Mouse (Mus musculus) limb, embryonic 15.5 days (tissue): ENCODE measurements around the gene Med16. TPM values are rescaled to one million over a fixed set of nuclear protein-coding genes. Genes with fewer than 3 reads are reported as not detected.

Source experiments
- ATAC-seq: fragments of 200-750 bp; cut with Nextera tagmentation; 2 replicates; pipeline ENCODE4 v1.8.0; 2017; ENCODE audit warnings: low read depth, moderate TSS enrichment; ENCODE audit not compliant: insufficient number of reproducible peaks, low FRiP score, low TSS enrichment
- H3K27ac ChIP-seq: fragments of 300-500 bp; sonication (generic); 2 replicates; pipeline ENCODE4 v1.5.1; 2015; ENCODE audit warnings: moderate library complexity, mild to moderate bottlenecking, inconsistent platforms
- H3K27me3 ChIP-seq: fragments of 300-500 bp; sonication (generic); 2 replicates; pipeline ENCODE4 v1.6.1; 2015; ENCODE audit warnings: inconsistent platforms
- H3K36me3 ChIP-seq: fragments of 300-500 bp; sonication (generic); 2 replicates; pipeline ENCODE4 v1.6.1; 2015; ENCODE audit warnings: inconsistent platforms
- H3K4me1 ChIP-seq: fragments of 300-500 bp; sonication (generic); 2 replicates; pipeline ENCODE4 v1.6.1; 2015; ENCODE audit warnings: inconsistent platforms
- H3K4me2 ChIP-seq: fragments of 300-500 bp; sonication (generic); 2 replicates; pipeline ENCODE4 v1.6.1; 2015; ENCODE audit warnings: mild to moderate bottlenecking, inconsistent platforms
- H3K4me3 ChIP-seq: fragments of 300-500 bp; sonication (generic); 2 replicates; pipeline ENCODE4 v1.5.1; 2015; ENCODE audit warnings: mild to moderate bottlenecking, inconsistent platforms
- H3K9ac ChIP-seq: fragments of 300-500 bp; sonication (generic); 2 replicates; pipeline ENCODE4 v1.6.1; 2015; ENCODE audit warnings: inconsistent platforms
- H3K9me3 ChIP-seq: fragments of 300-500 bp; sonication (generic); 2 replicates; pipeline ENCODE4 v1.6.1; 2016; ENCODE audit warnings: inconsistent platforms
- WGBS: fragments of 180-500 bp; shearing (Covaris S2); methylation state at CpG from one replicate; pipeline ENCODE4 v1.1.7; 2015; 5-methylcytosine and 5-hydroxymethylcytosine counted together
- polyA plus RNA-seq: library from polyadenylated mRNA; unstranded; fragments of >200 nt; fragmentation: Nextera tagmentation; extraction: Ambion mirVana; gene quantifications from 2 replicates; pipeline ENCODE4 v1.2.1, GENCODE M21; 2015

Gene Med16
- polyA plus RNA-seq, 1 experiment from 2014 or later: 37.7 TPM

DNA sequence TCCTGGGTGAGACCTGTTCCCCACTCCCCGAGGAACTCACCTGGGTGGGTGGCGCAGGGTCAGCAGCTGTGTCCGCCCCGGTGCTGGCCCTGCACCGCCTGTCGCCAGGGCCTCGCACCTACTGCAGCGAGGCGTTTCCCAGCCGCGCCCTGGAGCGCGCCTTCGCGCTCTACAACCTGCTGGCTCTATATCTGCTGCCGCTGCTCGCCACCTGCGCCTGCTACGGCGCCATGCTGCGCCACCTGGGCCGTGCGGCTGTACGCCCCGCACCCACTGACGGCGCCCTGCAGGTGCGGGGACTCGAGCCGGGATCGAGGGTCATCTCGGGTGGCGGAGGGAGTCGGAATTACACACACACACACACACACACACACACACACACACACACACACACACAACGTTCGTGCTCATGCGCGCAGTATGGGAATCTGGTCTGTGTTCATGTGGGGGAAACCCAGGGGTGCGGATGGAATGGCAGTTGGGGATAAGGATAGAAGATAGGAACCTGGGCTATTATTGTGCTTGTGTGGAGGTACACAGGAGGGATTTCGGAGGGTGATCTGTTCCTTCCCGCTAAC is 12.3 kb upstream of the Med16 start, which contains the start of gene R3hdm4:
Gene R3hdm4 (minus strand): TSS at position 251 of the 578 bp plus-strand sequence.
- peak within 1 kb of the TSS; percentile 29 for H3K4me3 ChIP-seq
- no peak for ATAC-seq
- H3K9me3 ChIP-seq: no peaks in the 10 kb centered on the region
- 3% methylated on average over 39 of the region's 41 CpGs for WGBS
- peaks cover 50% of the 10 kb centered on the region for H3K4me1 ChIP-seq
- no peaks in the 10 kb centered on the region for H3K36me3 ChIP-seq
- peak within 1 kb of the TSS; percentile 42 for H3K4me2 ChIP-seq
- H3K27me3 ChIP-seq: peaks cover 65% of the 10 kb centered on the region
- no peak within 1 kb of the TSS for H3K9ac ChIP-seq
- no peak within 1 kb of the TSS for H3K27ac ChIP-seq

GRCm38 (mm10) chr10:79920056-79920890 is 11.6 kb upstream of the Med16 start:
- ATAC-seq: 0 out of 2 replicates have a peak, but pooled peaks have one; percentile 10
- Histone ChIP-seq H3K27me3 (peaks cover 65% of the 10 kb centered on the region), H3K4me1 (peaks cover 50% of the 10 kb centered on the region), H3K36me3 (no peaks in the 10 kb centered on the region), H3K9ac (no peak overlapping the region), H3K4me2 (peak overlapping the region; percentile 42), H3K9me3 (no peaks in the 10 kb centered on the region), H3K27ac (no peak overlapping the region), H3K4me3 (peak overlapping the region; percentile 29)
- WGBS: 24% methylated on average over 26 of the region's 26 CpGs

DNA sequence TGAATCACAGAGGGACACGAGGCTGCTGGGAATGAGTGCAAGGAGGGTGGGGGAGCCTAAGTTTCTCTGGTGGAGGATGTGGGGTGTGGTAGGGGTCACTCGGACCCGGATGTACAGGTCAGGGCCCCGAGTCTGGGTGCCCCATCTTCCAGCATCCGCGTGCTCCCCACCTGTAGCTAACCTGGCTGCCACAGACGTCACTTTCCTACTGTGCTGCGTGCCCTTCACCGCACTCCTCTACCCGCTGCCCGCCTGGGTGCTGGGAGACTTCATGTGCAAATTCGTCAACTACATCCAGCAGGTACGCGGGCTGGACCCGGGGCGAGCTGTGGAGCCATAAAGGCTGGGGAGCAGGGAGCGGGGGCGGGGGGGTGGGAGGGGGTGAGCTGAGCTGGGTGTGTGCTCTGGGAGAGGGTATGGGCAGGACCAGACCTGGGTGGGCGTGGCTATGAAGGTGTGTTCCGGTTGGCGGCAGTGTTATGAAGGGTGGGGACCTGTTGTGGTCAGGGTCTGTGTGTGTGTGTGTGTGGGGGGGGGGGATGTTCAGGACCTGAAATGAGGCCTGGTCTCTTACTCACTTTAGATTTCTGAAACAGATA is 10.6 kb upstream of the Med16 start:
- no peak overlapping the region for H3K27ac ChIP-seq
- H3K4me1 ChIP-seq: peaks cover 54% of the 10 kb centered on the region
- no peaks in the 10 kb centered on the region for H3K9me3 ChIP-seq
- no peaks in the 10 kb centered on the region for H3K36me3 ChIP-seq
- no peak for ATAC-seq
- H3K27me3 ChIP-seq: peaks cover 65% of the 10 kb centered on the region
- H3K4me2 ChIP-seq: peak overlapping the region; percentile 19
- peak overlapping the region; percentile 20 for H3K4me3 ChIP-seq
- WGBS: 4% methylated on average over 20 of the region's 21 CpGs
- no peak overlapping the region for H3K9ac ChIP-seq

DNA sequence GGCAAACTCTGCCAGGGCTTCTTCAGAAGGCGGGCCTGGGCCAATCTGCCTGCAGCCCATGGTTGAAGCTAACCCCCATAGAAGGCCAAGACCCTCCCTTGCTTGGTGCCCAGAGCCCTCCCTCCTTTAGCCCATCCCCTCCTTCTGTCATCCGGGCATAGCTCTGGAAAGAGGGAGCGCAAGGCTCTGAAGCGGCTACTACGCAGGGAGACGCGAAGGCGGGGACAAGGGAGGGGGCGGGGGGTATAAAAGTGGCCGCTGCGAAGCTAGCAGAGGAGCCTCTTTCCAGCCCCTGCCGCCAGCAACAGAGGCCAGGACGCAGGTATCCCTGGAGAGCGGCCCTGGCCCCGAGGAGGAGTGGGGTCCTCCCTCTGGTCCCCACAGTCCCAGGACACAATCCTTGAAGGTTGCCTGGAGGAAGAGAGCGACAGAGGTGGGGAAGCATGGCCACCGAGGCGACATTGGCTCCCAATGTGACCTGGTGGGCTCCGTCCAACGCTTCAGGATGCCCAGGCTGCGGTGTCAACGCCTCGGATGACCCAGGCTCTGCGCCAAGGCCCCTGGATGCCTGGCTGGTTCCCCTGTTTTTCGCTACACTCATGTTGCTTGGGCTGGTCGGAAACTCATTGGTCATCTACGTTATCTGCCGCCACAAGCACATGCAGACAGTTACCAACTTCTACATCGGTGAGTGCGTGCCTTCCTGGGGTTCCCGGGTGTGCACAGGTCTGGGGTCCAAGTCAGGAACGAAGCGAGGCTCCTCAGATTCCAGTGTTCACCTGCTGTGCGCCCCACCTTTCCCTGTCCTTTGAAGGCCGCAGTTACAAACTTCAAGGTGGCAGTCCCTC is 9.7 kb upstream of the Med16 start:
- Histone ChIP-seq H3K27ac (no peak overlapping the region), H3K9ac (no peak overlapping the region), H3K4me2 (peak overlapping the region; percentile 32), H3K9me3 (no peaks in the 10 kb centered on the region), H3K4me1 (peaks cover 61% of the 10 kb centered on the region), H3K27me3 (peaks cover 61% of the 10 kb centered on the region), H3K4me3 (peak overlapping the region; percentile 23), H3K36me3 (peaks cover under 1% of the 10 kb centered on the region)
- WGBS: 10% methylated on average over 35 of the region's 35 CpGs
- ATAC-seq: no peak

GRCm38 (mm10) chr10:79917532-79918100 is 8.9 kb upstream of the Med16 start:
- 68% methylated on average over 5 of the region's 5 CpGs for WGBS
- Histone ChIP-seq H3K4me3 (peak overlapping the region; percentile 82), H3K27ac (no peak overlapping the region), H3K27me3 (peaks cover 53% of the 10 kb centered on the region), H3K9me3 (no peaks in the 10 kb centered on the region), H3K4me1 (peaks cover 61% of the 10 kb centered on the region), H3K9ac (peak overlapping the region; percentile 96; the same call in 1 of the 2 replicates), H3K36me3 (peaks cover 8% of the 10 kb centered on the region), H3K4me2 (peak overlapping the region; percentile 84)
- ATAC-seq: no peak

- Histone ChIP-seq H3K4me1 (peaks cover 61% of the 10 kb centered on the region), H3K36me3 (peaks cover 13% of the 10 kb centered on the region), H3K4me3 (peak within 1 kb of the TSS; percentile 82), H3K27ac (peak within 1 kb of the TSS; percentile 84), H3K9me3 (no peaks in the 10 kb centered on the region), H3K27me3 (peaks cover 46% of the 10 kb centered on the region), H3K4me2 (peak within 1 kb of the TSS; percentile 84), H3K9ac (peak within 1 kb of the TSS; percentile 96)
- WGBS: 2% methylated on average over 42 of the region's 42 CpGs
- peak; percentile 74 for ATAC-seq
Measured at GRCm38 (mm10) chr10:79916808-79917531, 8.2 kb upstream of the Med16 start, which contains the start of gene Kiss1r. Kiss1r (plus strand) TSS chr10:79916971.

DNA sequence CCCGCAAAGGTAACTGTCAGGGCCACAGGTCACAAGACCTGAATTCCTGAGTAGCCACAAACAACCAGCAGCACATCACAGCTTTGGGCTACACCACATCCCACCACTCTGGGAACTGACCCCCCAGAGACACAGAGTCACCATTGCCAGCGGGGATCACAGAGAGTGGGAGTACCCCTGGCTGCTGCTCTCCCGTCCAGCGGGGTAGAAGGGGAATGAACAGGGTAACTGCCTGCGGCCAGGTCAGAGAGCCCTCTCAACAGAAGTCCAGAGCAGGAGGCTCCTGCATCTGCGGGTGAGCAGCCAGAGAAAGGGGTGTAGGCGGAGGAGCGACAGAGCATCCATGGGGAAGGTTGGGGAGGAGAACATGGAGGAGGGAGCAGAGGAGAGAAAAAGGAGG is 7.4 kb upstream of the Med16 start:
- peak overlapping the region; percentile 96 for H3K9ac ChIP-seq
- peak overlapping the region; percentile 82 for H3K4me3 ChIP-seq
- peak overlapping the region; percentile 84 for H3K4me2 ChIP-seq
- H3K36me3 ChIP-seq: peaks cover 22% of the 10 kb centered on the region
- ATAC-seq: no peak
- H3K27me3 ChIP-seq: peaks cover 38% of the 10 kb centered on the region
- peak overlapping the region; percentile 84; the same call in 1 of the 2 replicates for H3K27ac ChIP-seq
- WGBS: 8% methylated on average over 8 of the region's 8 CpGs
- H3K4me1 ChIP-seq: peaks cover 53% of the 10 kb centered on the region
- no peaks in the 10 kb centered on the region for H3K9me3 ChIP-seq

- no peak for ATAC-seq
- peak overlapping the region; percentile 30; the same call in 1 of the 2 replicates for H3K27ac ChIP-seq
- H3K4me3 ChIP-seq: no peak overlapping the region
- peaks cover 46% of the 10 kb centered on the region for H3K4me1 ChIP-seq
- H3K4me2 ChIP-seq: peak overlapping the region; percentile 84; the same call in 1 of the 2 replicates
- H3K36me3 ChIP-seq: peaks cover 30% of the 10 kb centered on the region
- no peaks in the 10 kb centered on the region for H3K9me3 ChIP-seq
- WGBS: 60% methylated on average over 7 of the region's 7 CpGs
- 0 out of 2 replicates have a peak overlapping the region, but pooled peaks have one; percentile 7 for H3K9ac ChIP-seq
- H3K27me3 ChIP-seq: peaks cover 28% of the 10 kb centered on the region
Measured at GRCm38 (mm10) chr10:79914948-79915596, 6.3 kb upstream of the Med16 start.

DNA sequence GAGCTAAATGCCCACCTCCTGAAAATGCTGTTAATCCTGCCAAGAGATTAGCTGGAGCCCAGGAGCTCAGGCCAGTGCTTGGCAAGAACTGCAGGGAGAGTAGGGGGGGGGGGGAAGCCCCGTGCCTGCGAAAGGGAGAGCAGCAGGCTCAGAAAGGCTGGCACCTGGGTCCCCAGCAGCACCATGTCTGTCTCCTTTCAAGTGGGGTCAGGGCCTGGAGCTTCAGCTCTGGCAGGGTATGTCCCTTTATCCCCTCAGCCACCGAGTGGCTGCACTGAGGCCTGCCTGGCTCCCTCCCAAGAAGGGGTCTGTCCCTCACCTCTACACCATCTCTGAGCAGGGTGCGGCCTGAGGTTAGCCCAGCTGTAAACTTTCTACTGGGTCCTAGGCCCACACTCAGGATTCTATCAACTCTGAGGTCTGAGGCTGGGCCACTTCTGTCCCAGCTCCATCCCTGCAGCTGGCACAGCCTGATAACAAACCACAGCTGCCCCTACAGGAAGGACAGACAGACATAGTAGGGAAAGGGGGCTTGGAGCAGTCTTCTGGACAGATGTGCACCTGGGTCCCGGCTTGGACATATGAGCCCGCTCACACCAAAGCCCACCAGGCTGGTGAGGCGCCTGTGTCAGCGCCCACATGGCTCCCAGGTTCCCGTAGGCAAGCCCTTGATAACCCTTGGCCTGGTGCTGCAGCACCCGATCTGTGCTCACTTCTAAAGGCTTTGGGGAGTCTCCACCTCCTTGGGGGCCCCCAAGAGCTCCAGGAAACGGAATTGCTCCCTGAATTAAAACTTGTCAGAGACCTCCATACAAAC is 5.6 kb upstream of the Med16 start:
- 65% methylated on average over 11 of the region's 11 CpGs for WGBS
- no peak overlapping the region for H3K27ac ChIP-seq
- H3K9me3 ChIP-seq: no peaks in the 10 kb centered on the region
- H3K4me1 ChIP-seq: peaks cover 47% of the 10 kb centered on the region
- H3K36me3 ChIP-seq: peaks cover 30% of the 10 kb centered on the region
- no peak overlapping the region for H3K4me3 ChIP-seq
- 0 out of 2 replicates have a peak overlapping the region, but pooled peaks have one; percentile 7 for H3K9ac ChIP-seq
- peaks cover 20% of the 10 kb centered on the region for H3K27me3 ChIP-seq
- H3K4me2 ChIP-seq: no peak overlapping the region
- no peak for ATAC-seq
